Mouse (Mus musculus): ENCODE data around the gene Cdk8.

The Cdk8 gene

GRCm38 (mm10) chr5:146328941-146329340 is 97.9 kb downstream of the Cdk8 start:
- CTCF ChIA-PET, result no interaction called here

GRCm38 (mm10) chr5:146329541-146329940 is 98.5 kb downstream of the Cdk8 start:
- CTCF ChIA-PET, result no interaction called here

GRCm38 (mm10) chr5:146330031-146330764 is 99.2 kb downstream of the Cdk8 start:
- CTCF ChIA-PET, result no interaction called here

GRCm38 (mm10) chr5:146330765-146331115 is 99.7 kb downstream of the Cdk8 start:
- CTCF ChIA-PET, result no interaction called here

- CTCF ChIA-PET, result no interaction called here
Measured at GRCm38 (mm10) chr5:146331131-146331530, 100.1 kb downstream of the Cdk8 start.

GRCm38 (mm10) chr5:146332541-146332940 is 101.5 kb downstream of the Cdk8 start:
- CTCF ChIA-PET, result no interaction called here

GRCm38 (mm10) chr5:146334410-146334809 is 103.4 kb downstream of the Cdk8 start:
- CTCF ChIA-PET, result no interaction called here

- CTCF ChIA-PET, result no interaction called here
Measured at GRCm38 (mm10) chr5:146338064-146338463, 107.0 kb downstream of the Cdk8 start.

- CTCF ChIA-PET, result no interaction called here
Measured at GRCm38 (mm10) chr5:146340037-146340436, 109.0 kb downstream of the Cdk8 start.

GRCm38 (mm10) chr5:146344911-146345686 is 114.1 kb downstream of the Cdk8 start:
- CTCF ChIA-PET, result no interaction called here

GRCm38 (mm10) chr5:146347081-146347480 is 116.1 kb downstream of the Cdk8 start:
- CTCF ChIA-PET, result no interaction called here

- CTCF ChIA-PET, result no interaction called here
Measured at GRCm38 (mm10) chr5:146349183-146349582, 118.2 kb downstream of the Cdk8 start.

GRCm38 (mm10) chr5:146350784-146351183 is 119.8 kb downstream of the Cdk8 start:
- CTCF ChIA-PET, result no interaction called here

GRCm38 (mm10) chr5:146352006-146352405 is 121.0 kb downstream of the Cdk8 start:
- CTCF ChIA-PET, result no interaction called here

Data from spleen, embryonic (tissue).